Comparison of ENCODE assay signal across 11 mouse cellular contexts in genomic region chr15:103059393-103059992, GRCm38 (mm10). TPM values are rescaled to one million over a fixed set of nuclear protein-coding genes. Genes with fewer than 3 reads are reported as not detected.
DNase-seq lines count a peak whose midpoint lies in the region; ATAC-seq and TF ChIP-seq lines count a peak whose summit lies in the region.
"Had no signal": no experiment of that assay in that cellular context is flagged by ENCODE, and none has a peak within 500 bp of the region (broad histone marks: within the 10 kb centered on the region; RNA-seq: fewer than 3 reads in every experiment).

No protein-coding gene starts in this region.

- H3K36me3 ChIP-seq in limb, embryonic 10.5 days = no peaks in the 10 kb centered on the region
- no peaks in the 10 kb centered on the region for H3K36me3 ChIP-seq in stomach, postnatal 0 days (ENCODE audit: control insufficient read depth, insufficient read depth, low read length)

- H3K4me3 ChIP-seq in limb, embryonic 10.5 days = peak overlapping the region; percentile 42
- peak overlapping the region; percentile 44 for H3K4me3 ChIP-seq in stomach, postnatal 0 days (ENCODE audit: low read depth, low read length)
- no peak overlapping the region for H3K4me3 ChIP-seq in cerebellum, adult 2 months (replicated peaks; ENCODE audit: insufficient read depth, low read depth, low read length)

- H3K4me1 ChIP-seq in limb, embryonic 10.5 days = peaks cover 69% of the 10 kb centered on the region
- H3K4me1 ChIP-seq in stomach, postnatal 0 days (replicated peaks; ENCODE audit: control insufficient read depth, insufficient read depth) = 0 out of 2 replicates have a peak, but pooled peaks cover 2% of the 10 kb centered on the region
- no peaks in the 10 kb centered on the region for H3K4me1 ChIP-seq in cerebellum, adult 2 months (ENCODE audit: control insufficient read depth, insufficient read depth, low read length)

- peaks cover 97% of the 10 kb centered on the region for H3K27me3 ChIP-seq in limb, embryonic 10.5 days (ENCODE audit: low read depth, poor library complexity, severe bottlenecking)
- H3K27me3 ChIP-seq in stomach, postnatal 0 days (ENCODE audit: control insufficient read depth, insufficient read depth, low read length) = no peaks in the 10 kb centered on the region
- H3K27me3 ChIP-seq in cerebellum, adult 2 months (ENCODE audit: control insufficient read depth, insufficient read depth, low read length) = peaks cover 8% of the 10 kb centered on the region; the same call in 1 of the 2 replicates

- no peak for TF ChIP-seq EP300 in stomach, postnatal 0 days (optimal IDR thresholded peaks at IDR 0.05)

- WGBS in limb, embryonic 10.5 days = under 1% methylated on average over 21 of the region's 21 CpGs
- 7% methylated on average over 21 of the region's 21 CpGs for WGBS in stomach, postnatal 0 days
- 8% methylated on average over 21 of the region's 21 CpGs for WGBS in cerebellum, adult 2 months

- peak; percentile 30 for DNase-seq in embryo, embryonic 10 days (ENCODE audit: low spot score)
- DNase-seq in embryo, embryonic 9.5 days (ENCODE audit: extremely low spot score) = no peak
- DNase-seq in ovary, postnatal 14 days (ENCODE audit: low spot score) = peak; percentile 30
- DNase-seq in ovary, postnatal 10 days (ENCODE audit: low spot score) = no peak
- DNase-seq in limb, embryonic 10.5 days (ENCODE audit: low spot score) = peak; percentile 60
- no peak for DNase-seq in stomach, postnatal 0 days (ENCODE audit: low spot score)
- DNase-seq in cerebellum, adult 2 months = no peak
- no peak for DNase-seq in lung, adult 18-20 months
- DNase-seq: B cell, adult 2 months had no signal

- H3K9ac ChIP-seq in stomach, postnatal 0 days (ENCODE audit: low read length) = peak overlapping the region; percentile 70

- TF ChIP-seq CTCF in stomach, postnatal 0 days (IDR thresholded peaks at IDR 0.05; ENCODE audit: low read depth) = no peak
- no peak for TF ChIP-seq CTCF in cerebellum, adult 2 months (IDR thresholded peaks at IDR 0.05; ENCODE audit: borderline replicate concordance, insufficient read depth, low read depth, low read length)

- peak overlapping the region; percentile 50 for H3K4me2 ChIP-seq in stomach, postnatal 0 days (replicated peaks; ENCODE audit: low read depth)

- no peak for ATAC-seq in stomach, postnatal 0 days (ENCODE audit: low FRiP score, low TSS enrichment)
- ATAC-seq: activated CD4-positive, CD25-positive, alpha-beta regulatory T cell, adult 4 months had no signal

- no peaks in the 10 kb centered on the region for H3K9me3 ChIP-seq in limb, embryonic 10.5 days (replicated peaks)
- H3K9me3 ChIP-seq in stomach, postnatal 0 days (ENCODE audit: control insufficient read depth, low read length) = no peaks in the 10 kb centered on the region

- peak overlapping the region; percentile 86 for H3K27ac ChIP-seq in limb, embryonic 10.5 days
- peak overlapping the region; percentile 95 for H3K27ac ChIP-seq in stomach, postnatal 0 days (replicated peaks)
- H3K27ac ChIP-seq in cerebellum, adult 2 months (ENCODE audit: insufficient read depth, low read length) = no peak overlapping the region
- H3K27ac ChIP-seq: macrophage had no signal

- no peak for TF ChIP-seq POLR2A in cerebellum, adult 2 months (IDR thresholded peaks at IDR 0.05; ENCODE audit: borderline replicate concordance, insufficient read depth, low read length)

RNA-seq across cellular contexts. Expression of gene Hoxc4, which starts 40.8 kb away (rescaled TPM):
- 9.1 and 9.8 TPM in 2 replicates for polyA plus RNA-seq in limb, embryonic 10.5 days (2016; fragmentation: Nextera tagmentation; extraction: Ambion mirVana)
- 9.6 and 10.4 TPM in 2 replicates for polyA plus RNA-seq in stomach, postnatal 0 days (2015; fragmentation: Nextera tagmentation; extraction: Ambion mirVana)
- polyA plus RNA-seq in cerebellum, adult 2 months (2012; rRNA removed) = 3.9 and 4.5 TPM in 2 replicates
- polyA plus RNA-seq: activated CD4-positive, CD25-positive, alpha-beta regulatory T cell, adult 4 months; macrophage had no signal

Comparison
In these comparisons a context has a peak if more than half of its experiments do, and no peak if none do; other contexts are left out.
1. DNase-seq: peak in embryo, embryonic 10 days (single experiment), ovary, postnatal 14 days (single experiment) and limb, embryonic 10.5 days (single experiment); none in embryo, embryonic 9.5 days (single experiment), ovary, postnatal 10 days (single experiment), stomach, postnatal 0 days (single experiment), cerebellum, adult 2 months (0 of 2) and lung, adult 18-20 months (0 of 2).